Mouse (Mus musculus) stomach, postnatal 0 days (tissue): ENCODE measurements around the gene Plod1.

ENCODE experiments used
- CTCF ChIP-seq: IDR thresholded peaks from 2 replicates; pipeline ENCODE4 v1.5.1; 2016; ENCODE audit warnings: antibody characterized with exemption, low read depth, mild to moderate bottlenecking, moderate library complexity
- EP300 ChIP-seq: optimal IDR thresholded peaks from 2 replicates; pipeline ENCODE3; 2016; ENCODE audit warnings: antibody characterized with exemption

- TF ChIP-seq CTCF (no peak), EP300 (no peak)
Observed at GRCm38 (mm10) chr4:147928136-147928535, 8.4 kb downstream of the Plod1 start.
